Mouse (Mus musculus) kidney, adult 18-20 months (tissue): ENCODE data around the gene Pmfbp1.

Experiments
- DNase-seq: peaks from one replicate; pipeline ENCODE4 v3.0.0; 2021

The Pmfbp1 gene

DNA sequence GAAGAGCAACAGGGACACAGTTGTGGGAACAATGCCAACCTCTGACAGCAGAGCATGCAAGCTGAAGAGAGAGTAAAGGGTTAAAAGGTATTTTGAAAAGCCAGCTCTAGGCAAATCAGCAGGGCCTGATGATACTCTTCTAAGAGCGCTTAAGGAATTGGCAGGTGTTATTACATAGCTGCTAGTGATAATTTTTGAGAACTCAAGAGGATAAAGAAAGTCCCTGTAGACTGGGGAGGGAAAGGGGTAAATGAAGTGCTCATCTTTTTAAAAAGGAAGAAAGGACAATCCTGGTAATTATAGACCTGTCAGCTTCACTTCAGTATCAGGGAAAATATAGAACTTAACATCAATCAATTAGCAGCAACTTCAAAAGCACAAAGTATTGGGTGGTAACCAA lies 9.7 kb downstream of the Pmfbp1 start:
- no peak for DNase-seq

DNA sequence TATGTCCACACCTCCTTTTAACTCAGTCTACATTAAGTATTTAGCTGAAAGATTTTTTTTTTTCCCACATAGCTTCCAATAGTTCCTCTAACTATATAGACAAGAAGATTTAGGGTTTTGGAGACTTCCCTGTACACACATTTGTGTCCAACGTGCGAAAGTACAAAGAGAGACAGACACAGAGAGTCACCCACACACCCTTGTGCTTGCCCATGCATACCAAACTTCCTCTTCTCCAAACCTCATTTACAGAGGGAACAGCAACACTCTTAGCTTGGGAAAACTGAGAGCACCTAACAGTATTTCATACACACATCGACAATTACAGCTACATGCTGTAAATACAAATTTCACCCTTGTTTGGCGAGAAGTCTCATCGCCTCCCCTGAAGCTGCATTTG lies 11.7 kb downstream of the Pmfbp1 start:
- DNase-seq, result no peak

DNA sequence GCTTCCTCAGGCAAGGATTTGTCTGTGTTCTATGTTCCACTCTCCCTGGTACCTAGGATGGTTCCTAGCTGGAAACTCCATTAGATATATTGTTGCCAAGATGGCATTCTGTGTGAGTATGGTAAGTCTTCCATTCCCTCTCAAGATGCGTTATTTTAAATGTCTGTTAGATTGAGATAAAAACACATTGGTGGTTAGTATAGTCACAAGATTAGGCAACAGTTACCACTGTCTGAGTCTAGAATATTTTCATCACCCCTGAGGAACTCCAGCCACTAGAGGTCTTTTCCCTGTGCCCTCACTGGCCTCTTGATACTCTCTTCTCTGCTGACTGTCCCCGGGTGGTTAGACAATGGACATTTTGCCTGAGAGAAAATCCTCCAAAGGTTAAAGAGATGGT lies 30.2 kb downstream of the Pmfbp1 start:
- DNase-seq, result no peak

DNA sequence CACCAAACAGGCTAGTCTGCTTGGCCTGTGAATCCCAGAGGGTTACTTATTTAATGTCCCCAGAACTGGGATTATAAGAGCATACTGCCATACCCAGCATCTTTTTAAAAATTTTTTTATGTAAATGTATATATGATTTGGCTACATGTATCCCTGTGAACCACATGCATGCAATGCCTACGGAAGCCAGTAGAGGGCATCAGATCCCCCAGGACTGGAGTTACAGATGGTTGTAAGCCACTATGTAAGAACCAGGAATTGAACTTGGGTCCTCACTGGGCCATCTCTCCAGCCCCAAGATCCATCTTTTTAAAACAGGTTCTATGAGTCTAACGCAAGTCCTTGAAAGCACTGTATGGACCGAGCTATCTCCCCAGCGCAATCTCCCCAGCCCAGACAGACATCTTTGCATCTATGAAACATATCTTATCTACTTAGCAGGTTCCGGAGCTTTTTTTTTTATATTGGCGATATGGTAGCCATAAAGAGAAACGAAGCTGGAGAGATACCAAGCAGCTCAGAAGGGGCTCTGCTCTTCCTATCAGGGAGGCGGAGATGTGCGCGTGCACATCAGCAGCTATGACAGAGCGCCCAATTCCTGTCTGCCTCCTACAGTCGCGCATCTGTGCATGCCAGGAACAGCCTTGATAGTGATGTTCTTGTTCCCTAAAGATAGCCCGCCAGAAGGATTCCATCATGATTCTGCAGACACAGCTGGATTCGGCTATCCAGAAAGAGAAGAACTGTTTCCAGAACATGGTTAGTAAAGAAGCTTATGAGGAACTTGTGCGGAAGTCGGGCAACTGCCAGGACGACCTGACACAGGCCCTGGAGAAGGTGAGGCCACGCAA lies 41.5 kb downstream of the Pmfbp1 start:
- DNase-seq, result peak; percentile 51

DNA sequence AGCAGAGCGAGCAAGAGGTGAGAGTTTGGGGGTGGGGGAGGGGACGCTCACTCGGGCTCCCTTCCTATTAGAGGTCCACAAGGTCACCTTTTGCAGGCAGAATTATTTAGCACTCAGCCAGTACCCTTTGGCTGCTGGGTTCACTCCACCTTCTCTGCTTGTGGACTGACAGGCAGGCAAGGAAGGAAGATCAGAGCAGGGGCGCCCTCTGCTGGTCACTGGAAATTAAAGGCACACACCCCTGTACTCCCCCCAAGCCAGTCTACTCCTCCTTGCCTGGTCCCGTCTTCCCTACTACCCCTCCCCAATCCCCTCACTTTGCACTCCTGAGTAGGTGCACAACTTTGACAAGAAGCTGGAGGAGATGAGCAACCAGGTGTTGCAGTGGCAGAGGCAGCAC lies 42.9 kb downstream of the Pmfbp1 start:
- peak; percentile 78 for DNase-seq

DNA sequence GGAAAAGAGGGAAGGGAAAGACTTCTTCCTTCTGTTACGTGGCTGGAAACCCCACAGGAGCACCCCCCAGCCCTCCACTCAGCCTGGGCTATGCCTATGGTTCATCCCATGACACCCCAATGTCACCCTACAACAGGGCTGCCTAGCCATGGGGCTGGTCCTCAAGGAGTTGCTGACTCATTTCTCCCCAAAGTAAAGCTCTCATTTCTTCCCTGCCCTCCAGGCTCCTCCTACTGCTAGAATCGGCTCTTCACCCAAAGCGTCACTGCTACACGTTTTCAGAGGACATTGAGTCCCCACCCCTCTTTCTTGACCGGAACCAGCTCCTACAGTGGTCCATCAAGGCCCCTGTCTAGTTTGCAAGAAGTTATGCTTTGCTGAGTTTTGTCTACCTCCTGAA lies 48.3 kb downstream of the Pmfbp1 start:
- DNase-seq, result no peak

DNA sequence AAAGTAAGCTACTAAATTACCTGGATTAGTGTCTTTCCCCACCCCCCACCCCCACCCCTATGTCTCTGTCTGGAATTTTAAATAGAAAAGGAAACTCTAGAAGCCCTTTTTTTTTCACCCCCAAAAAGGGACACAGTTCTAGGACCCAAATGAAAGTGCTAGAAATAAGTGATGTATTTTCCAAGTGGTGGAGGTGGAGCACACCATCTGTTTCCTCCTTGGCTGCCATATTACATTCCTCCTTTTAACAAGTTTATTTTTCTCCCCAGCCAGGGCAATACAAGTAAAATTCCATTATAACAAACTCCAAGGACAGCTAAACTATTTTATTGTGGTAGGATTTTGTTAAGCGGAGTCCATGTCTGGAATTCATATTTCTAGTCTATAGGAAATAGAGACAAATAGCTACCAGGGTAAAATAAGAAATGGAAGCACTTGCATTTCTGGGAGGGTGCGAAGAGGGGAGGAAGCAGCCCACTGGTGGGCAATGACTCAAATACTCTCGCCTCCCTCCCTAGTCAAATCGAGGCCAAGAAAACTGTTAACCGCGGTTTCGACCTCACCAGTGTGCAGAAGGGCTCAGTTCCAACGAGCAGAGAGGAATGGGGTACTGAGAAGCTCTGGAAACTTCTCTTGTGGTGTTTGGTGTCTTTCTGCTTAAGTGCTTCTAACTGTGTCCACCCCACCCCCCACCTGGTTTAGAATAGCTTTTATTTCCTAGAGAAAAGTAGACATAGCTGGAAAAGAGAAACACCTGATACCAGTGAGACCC lies 49.1 kb downstream of the Pmfbp1 start:
- DNase-seq, result no peak

DNA sequence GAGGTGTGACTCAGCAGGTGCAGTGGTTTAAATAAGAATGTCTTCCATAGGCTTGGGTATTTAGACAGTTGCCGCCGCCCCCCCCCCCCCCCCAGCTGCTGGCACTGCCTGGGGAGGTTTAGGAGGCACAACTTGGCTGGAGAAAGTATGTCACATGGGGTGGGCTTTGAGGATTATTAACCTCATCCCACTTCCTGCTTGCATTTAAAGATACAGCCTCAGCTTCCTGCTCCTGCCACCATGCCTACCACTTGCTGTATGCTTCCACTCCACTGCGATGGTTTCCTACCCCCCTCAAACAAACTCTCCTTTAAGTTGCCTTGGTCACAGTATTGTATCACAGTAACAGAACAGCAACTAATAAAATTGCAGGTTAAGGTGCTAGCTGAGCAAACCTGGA lies 50.2 kb downstream of the Pmfbp1 start:
- no peak for DNase-seq

DNA sequence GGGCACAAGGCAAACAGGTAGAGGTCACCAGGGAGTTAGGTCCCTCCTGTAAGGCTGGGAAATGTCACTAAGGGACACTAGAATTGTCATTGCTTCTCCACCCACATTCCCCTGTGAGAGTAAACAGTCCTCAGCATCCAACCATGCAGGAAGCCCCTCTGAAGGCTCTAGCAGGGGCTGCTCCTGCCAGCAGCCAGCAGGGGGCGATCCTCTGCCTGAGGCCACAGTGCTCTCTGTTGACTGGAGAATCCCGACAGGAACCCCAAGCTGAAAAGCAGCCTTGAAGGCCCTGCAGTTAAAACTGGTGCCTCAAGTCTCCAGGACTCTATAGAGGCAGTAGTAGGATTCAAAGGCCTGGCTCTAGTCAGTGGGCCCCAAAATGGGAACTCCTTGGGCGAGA lies 57.8 kb downstream of the Pmfbp1 start:
- DNase-seq, result no peak

DNA sequence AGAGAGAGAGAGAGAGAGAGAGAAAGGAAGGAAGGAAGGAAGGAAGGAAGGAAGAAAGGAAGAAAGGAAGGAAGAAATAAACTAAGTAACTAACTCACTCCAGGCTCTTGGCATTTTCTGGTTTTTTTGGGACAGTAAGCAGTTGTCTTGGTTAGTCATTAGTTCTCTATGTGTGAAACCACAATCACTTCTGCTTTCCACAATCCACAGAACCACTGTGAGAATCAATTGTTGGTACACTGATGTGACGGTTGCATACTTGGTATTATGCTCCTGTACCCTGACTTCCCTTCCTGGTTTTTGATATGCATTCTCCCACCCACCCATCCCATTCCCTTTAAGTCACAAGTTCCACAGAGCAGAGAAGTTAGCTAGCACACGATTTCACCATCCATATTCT lies 70.1 kb downstream of the Pmfbp1 start:
- no peak for DNase-seq

DNA sequence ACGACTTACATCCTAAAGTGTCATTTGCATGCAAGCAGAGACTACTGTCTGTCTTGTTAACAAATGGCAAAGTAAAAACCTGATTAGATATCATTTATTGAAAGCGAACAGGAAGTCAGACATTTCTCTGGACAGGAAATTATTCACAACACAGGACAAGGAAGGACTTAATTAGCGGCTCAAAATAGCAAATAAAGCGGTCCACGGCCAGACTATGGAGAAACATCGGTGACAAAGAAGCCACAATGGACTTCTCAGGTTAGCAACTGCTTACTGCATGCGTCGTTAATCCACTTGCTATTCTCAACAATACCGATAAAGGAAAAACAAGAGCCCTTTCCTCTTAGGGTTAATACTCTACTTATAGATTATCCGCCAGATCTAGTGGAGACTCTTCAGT lies 70.9 kb downstream of the Pmfbp1 start:
- DNase-seq, result no peak

DNA sequence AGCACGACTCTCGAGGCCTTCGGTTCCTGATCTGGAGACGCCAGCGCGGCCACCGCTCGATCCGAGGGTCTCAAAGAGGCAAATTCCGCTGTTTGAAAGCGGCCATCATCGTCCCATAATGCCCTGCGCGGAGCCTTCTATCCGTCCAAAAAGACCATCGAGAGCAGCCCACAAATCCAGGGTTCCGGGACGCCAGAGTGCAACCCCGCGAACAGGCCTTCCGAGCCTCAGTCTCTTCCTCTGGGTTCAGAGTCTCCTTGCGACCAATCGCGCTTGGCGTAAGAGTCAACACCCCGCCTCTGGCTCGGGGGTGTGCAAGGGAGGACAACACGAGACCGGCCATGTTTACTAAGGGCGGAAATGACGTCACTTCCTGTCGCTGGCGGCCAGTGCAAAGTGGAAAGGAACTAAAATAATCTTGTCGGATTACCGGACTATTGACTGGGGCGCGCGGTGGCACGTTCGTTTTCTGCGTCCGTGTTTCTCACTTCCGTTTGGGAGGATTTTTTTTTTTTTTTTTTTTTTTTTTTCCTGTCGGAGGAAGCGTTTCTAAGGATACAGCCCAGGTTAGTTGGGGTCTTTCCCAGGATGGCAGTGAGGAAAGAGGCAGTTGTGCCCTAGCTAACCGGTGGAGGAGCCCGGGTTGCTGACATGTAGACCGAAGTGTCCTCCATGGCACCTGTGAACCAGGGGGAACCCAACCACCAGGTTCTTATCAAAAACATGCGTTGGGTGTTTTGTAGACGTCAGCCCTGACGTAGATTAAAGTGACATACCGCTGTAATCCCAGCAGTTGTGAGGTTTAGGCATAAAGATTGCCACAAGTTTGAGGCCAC lies 71.9 kb downstream of the Pmfbp1 start, which contains the start of the genes Dhx38 and Txnl4b:
Dhx38 (minus strand) TSS at position 364 of the 836 bp plus-strand sequence.
Txnl4b (plus strand) TSS at position 395 of the 836 bp plus-strand sequence.
- peak; percentile 99 for DNase-seq

DNA sequence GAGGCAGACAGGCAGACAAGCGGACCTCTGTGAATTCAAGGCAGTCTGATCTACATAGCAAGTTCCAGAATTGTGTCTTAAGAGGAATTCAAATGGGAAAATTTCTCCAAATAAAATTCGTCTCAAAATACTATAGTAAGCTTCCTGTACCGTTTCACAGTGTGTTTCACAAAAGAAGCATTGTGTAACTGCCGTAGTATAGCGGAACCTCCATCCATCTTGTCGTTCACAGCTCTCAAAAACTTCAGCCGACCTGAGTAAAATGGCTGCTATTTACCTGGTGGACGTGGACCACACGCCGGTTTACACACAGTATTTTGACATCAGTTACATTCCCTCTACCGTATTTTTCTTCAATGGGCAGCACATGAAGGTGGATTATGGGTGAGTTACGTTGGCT lies 77.3 kb downstream of the Pmfbp1 start:
- DNase-seq, result no peak

DNA sequence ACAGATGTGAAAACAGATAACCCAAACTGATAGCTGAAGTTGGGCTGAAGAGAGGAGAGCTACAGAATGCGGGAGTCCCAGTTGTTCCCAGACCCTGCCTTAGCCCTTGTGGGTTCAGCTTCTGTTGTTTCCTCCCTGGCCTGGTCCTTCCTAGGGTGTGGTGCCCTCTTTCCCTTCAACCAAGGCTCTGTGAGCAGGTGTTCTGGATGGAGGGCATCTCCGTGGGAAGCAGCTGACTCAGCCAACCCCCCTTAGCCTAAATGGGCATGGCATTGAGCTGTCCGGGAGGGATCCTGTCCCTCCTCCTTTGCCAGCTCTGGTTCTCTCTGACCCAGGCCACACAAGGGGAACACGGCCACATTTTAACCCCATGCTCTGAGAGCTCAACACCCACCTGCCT lies 82.5 kb downstream of the Pmfbp1 start:
- no peak for DNase-seq

DNA sequence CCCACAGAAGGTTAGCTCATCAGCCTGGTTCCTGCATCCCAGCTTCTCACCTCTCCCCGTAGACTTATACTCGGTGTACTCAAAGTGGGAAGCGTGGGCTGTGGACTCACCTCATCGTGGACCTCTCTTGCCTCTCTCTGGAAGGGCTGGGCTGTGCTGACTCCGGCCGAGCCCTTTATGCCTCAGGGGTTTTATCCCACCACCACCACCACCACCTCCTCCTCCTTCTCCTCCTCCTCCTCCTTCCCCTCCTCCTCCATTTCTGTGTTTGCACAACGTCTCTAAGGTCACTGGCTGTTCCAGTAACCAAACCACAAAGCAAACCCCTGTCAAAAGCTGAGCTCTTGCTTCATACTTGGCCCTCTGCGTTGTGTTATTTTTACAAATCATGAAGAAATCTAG lies 85.1 kb downstream of the Pmfbp1 start, which contains the start of gene Hp:
Hp (minus strand) TSS at position 273 of the 402 bp plus-strand sequence.
- no peak for DNase-seq

DNA sequence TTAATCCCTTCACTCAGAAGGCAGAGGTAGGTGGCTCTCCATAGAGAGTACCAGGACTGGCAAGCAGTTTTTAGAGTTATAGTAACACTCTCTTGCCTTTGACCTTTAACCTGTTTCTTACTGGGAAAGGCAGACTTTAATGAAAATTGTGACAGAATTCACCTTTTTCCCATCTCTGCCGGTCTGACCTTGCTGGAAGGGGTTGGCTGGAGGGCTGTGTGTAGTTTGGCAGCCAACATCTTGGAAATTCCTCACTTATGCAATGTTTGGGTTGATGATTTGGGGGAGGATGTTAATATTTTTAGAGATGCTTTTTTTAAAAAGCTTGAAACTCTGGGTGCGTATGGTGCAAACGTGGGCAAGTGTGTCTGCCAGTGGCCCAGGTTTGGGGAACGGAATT lies 90.5 kb downstream of the Pmfbp1 start:
- no peak for DNase-seq

DNA sequence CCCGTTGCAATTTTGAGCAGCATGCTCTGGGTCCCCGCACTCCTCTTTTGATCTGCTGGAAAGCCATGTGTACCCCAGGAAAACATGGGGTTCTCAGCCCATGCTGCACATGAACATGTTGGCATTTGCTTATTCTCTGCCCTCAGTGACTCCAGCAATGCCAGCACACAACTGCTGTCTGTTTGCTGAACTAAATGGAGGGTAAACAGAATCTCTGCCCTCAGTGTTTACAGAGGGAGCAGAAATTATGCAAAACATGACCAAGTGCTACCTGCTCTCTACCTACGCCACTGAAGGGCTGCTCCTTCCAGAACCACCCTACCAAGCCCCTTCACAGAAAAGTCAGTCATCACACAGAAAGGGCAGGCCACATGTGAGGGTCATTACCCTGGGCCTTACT lies 91.0 kb downstream of the Pmfbp1 start:
- DNase-seq, result no peak

DNA sequence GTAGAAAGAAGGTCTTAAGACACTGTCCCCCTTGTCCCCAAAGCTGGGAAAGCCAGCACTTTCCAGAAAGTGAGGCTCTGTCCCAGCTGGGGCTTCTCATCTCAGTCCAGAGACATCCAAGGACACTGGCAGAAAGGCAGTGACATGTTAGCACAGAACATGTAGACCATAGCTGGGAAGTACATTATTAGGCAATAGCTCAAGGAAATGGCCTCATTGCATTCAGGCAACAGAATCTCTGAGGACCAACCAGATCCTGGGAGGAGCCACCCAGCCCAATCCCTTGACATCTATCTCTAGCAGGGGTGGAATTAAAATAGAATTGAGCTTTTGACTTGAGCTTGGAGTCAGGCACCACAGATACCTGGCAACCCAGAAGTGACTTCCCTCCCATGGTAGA lies 91.8 kb downstream of the Pmfbp1 start:
- DNase-seq, result no peak

DNA sequence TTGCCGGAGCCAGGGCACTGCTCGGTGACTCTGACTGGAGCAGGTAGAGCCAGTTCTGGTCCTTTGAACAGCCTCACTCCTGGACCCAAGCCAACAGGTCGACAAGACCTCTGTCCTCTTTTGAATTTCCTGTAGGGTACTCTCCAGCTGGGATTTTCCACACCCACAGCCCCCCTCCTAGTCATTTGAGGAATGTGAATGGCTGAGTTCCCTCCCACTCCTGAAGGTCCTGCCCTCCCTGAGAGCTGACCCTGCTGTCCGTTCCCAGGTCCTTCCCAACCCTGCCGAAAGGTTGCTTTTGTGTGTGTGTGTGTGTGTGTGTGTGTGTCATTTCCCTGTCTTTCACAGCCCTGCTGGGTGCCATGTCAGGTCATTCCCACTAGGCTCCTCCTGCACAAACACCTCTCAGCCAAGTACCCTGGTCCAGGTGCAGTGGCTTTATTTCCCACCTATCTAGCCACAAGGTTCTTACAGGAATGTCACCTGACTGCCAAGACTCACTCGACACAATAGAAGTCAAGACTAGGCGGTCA lies 93.2 kb downstream of the Pmfbp1 start:
- DNase-seq, result peak; percentile 58

DNA sequence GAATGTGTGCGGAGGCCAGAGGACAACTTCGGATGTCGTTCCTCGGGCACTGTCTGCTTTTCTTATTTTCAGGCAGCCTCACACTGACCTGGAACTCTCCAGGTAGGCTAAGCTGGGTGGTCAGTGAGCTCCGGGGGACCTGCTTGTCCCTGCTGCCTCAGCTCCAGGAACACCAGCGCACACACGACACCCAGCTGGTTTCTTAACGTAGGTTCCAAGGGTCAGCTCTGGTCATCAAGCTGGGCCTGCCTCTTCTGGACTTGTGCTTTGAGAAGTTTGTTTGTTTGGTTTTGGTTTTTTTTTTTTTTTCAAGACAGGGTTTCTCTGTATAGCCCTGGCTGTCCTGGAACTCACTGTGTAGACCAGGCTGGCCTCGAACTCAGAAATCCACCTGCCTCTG lies 97.1 kb downstream of the Pmfbp1 start:
- DNase-seq, result no peak

DNA sequence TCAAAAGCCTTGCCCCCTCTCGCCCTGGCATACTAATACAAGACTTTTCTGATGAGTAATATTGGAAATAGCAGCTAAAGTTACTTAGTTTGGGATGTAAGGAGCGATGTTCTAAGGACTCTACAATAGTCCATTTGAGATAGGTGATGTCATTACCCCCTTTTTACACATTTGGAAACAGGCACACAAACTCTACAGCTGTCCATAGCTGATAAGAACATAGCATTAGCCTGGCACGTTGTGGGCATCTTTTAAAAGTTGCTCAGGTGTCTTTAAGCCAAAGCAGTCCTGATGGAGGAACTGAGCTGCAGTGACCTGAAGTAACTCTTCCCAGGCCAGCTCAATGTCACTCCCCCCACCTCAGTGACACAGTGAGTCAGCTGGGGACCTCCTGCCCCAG lies 97.5 kb downstream of the Pmfbp1 start:
- DNase-seq, result no peak

DNA sequence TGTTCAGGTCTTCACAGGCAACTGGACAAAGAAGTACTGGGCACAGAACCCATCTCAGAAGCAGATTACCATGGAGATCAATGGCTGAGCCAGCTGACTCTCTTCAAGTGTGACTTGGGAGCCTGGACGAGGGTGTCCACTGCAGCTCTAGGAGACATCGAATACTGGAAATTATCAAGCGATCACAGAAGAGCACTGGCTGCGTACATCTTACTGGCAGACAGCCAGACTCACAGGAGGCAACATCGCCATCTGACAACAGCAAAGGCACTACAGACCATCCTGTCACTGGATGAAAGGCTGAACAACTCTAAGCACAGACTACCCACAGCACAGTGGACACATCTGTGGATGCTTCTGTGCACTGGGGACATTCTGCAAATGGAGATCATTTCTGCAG lies 98.3 kb downstream of the Pmfbp1 start:
- DNase-seq, result no peak
